Mouse (Mus musculus): ENCODE results near the gene E130116L18Rik.
"Not testable (repeated sequence)": the region's sequence is repeated elsewhere in the genome, so short reads cannot be mapped to it uniquely, and the experiment has no call there.

The E130116L18Rik gene

DNA sequence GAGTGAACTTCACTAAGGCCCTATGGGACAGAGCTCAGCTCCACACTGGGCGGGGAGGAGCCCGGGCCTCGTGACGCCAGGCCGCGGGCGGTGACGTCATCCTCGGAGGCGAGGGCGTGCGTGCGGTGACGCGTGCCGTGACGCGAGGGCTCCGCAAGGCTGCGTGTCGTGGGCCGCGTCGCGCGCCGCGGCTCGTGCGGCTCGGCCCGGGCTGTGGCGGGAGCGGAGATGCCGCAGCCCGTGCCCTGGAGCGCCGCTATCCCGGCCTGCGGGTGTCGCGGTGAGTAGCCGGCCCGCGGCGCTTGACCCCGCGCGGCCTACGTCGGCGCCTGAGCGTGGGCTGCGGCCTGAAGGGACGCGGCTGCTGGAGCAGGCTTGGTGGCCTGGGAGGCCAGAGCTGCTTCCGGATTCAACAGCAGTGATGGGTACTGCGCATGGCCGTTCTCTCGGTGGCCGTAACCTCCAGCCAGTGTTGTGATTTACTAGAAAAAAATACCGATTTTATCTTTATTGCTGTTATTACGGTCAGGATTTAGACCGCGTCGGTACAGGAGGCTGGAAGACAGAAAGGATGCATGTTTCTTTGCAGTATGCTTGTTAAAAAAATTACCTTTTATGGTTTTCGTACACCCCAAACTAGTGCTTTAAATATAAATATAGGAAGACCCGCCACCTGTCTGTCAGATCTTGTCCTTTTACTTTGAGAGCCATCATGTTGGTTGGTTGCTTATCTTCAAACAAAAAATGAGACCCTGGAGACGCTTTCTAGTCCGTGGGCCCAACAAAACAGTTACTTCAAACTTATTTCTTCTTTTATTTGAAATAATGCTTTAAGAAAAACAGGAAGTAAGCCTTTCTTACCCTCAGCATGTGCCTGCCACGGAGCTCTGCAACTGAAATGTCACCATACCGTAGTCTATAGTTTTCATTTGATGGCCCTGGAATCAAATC, at the start of gene E130116L18Rik:
TSS of gene E130116L18Rik (minus strand) at position 402 of the 951 bp plus-strand sequence.
- DNase-seq (ENCODE audit: extremely low spot score, low read depth, low spot score) = peak; percentile 63

DNA sequence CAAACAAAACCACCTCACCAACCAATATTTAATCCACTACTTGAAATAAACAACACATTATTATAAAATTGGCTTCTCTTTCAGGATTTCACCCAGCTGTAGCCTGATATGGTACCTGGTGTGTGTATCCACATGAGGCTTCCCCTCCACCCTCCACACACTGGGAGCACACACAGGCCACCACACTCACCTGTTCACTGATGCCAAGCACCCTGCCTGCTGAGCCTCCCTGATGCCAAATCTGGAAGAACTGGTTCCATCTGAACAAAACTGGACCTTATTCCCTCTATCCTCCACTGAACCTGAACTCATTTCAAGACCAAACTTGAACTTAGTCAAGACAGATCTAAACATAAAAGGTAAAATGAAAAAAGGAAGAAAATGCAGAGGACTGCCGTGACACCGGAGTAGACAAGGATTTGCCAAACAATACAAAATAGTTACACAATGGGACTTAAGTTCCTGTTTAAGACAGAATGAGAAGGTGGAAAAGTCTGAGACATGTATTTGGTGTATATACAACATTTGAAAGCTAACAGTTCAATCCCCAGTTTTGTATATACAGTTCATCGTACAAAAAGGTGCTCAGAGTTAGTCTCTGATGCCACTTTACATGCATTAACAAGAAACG, 45.4 kb upstream of the E130116L18Rik start:
- DNase-seq (ENCODE audit: extremely low spot score, low read depth, low spot score) = no peak

- DNase-seq (ENCODE audit: extremely low spot score, low read depth, low spot score) = no peak
Observed at GRCm38 (mm10) chr5:25262266-25262665, 39.3 kb upstream of the E130116L18Rik start.

DNA sequence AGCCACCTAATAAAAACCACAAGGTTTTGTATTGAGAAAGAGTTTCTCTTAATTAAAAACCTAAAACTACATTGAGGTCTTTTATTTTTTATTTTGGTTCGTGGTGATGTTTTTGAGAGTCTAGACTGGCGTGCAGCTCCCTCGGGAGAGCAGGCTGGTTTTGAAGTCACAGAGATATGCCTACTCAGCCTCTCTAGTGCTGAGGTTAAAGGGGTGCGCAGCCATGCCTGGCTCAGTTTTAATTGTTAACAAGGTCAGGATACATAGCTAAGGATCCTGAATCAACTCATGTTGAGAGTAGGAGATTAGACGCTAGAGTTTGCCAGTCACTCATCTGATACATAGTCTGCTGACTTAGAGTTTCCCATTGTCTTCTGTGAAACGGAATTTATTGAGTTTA, 38.5 kb upstream of the E130116L18Rik start:
- no peak for DNase-seq (ENCODE audit: extremely low spot score, low read depth, low spot score)

DNA sequence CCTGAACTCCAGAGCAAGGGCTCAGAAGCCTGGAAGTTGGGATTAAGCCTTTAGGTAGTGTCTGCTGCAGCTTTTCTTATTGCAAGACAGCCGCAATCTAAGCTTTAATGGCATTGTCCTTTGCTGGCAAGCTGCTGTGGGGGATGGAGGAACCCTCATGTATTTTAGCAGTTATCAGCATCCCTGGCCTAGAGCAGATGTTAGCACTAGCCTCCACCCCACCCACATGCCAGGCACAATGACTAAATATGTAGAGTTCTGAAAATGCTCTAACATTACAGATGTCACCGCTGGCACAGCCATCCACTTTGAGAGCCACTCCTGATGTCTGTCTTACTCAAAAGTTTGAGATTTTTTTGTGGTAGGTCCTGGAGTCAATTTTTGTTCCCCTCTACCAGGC, 33.7 kb upstream of the E130116L18Rik start:
- DNase-seq (ENCODE audit: extremely low spot score, low read depth, low spot score) = no peak

GRCm38 (mm10) chr5:25254491-25254890, 31.5 kb upstream of the E130116L18Rik start:
- DNase-seq (ENCODE audit: extremely low spot score, low read depth, low spot score) = no peak

GRCm38 (mm10) chr5:25252825-25253544, 30.0 kb upstream of the E130116L18Rik start:
- DNase-seq (ENCODE audit: extremely low spot score, low read depth, low spot score) = no peak

- no peak for DNase-seq (ENCODE audit: extremely low spot score, low read depth, low spot score)
Observed at GRCm38 (mm10) chr5:25252423-25252822, 29.5 kb upstream of the E130116L18Rik start.

- no peak for DNase-seq (ENCODE audit: extremely low spot score, low read depth, low spot score)
Observed at GRCm38 (mm10) chr5:25247036-25247435, 24.1 kb upstream of the E130116L18Rik start.

DNA sequence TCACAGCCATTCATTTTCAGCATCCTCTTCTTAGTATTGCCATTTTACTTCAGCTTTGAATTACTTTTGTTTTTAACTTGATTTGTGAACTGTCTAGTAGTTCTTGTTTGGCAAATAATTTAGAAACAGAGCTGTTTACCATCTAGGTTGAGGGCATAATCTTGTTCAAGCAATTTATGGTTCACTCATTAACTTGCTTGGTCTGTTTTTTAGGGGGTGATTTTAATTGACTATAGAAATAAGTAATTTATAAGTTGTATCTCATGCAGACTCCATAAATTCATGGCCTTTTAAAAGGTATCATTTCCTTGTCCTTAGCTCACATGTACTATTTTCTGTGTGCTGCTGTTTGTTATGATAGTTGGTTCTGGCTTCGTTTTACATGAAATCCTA, 23.5 kb upstream of the E130116L18Rik start:
- no peak for DNase-seq (ENCODE audit: extremely low spot score, low read depth, low spot score)

- no peak for DNase-seq (ENCODE audit: extremely low spot score, low read depth, low spot score)
Observed at GRCm38 (mm10) chr5:25245806-25246472, 23.0 kb upstream of the E130116L18Rik start.

DNA sequence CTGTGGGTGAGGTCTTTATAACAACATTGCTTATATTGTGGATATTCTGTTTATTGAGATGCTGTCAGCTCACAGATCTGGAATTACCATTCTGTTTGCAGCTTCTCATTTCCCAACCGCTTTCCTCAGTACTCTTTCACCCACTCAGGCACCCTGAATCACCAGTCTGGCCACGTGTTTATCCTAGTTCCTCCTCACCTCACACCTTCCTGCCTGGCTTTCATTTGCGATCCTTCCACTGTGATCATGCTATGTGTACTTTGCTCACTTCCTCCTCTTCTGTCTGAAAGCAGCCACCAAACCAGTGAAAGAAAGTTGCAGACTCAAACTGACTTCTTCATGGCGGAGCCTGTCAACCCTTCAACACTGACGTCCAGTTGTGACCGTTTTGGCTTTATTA, 20.1 kb upstream of the E130116L18Rik start:
- no peak for DNase-seq (ENCODE audit: extremely low spot score, low read depth, low spot score)

- not testable (repeated sequence) for DNase-seq (ENCODE audit: extremely low spot score, low read depth, low spot score)
Observed at GRCm38 (mm10) chr5:25224377-25224776, 1.4 kb upstream of the E130116L18Rik start.

DNA sequence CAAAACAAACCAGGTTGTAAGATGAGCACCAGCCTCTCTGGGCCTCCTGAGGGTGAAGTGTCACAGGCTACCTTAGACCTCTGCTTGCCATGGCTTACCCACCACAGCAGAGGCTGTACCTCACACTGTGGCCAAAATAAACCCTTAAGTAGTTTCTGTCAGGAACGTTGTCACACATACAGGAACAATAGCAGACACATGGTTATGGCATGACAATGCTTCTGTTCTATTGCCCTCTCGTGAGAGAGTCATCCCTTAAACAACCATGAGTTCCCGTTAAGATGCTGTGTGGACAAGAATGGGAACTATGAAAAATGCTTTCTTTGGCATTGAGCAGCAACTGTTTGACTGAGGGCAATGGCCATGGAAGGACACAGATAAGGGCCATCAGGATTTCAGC, 1.3 kb downstream of the E130116L18Rik start, which contains the start of gene Galnt11:
TSS of gene Galnt11 (plus strand) at position 301 of the 400 bp plus-strand sequence.
- no peak for DNase-seq (ENCODE audit: extremely low spot score, low read depth, low spot score)

DNA sequence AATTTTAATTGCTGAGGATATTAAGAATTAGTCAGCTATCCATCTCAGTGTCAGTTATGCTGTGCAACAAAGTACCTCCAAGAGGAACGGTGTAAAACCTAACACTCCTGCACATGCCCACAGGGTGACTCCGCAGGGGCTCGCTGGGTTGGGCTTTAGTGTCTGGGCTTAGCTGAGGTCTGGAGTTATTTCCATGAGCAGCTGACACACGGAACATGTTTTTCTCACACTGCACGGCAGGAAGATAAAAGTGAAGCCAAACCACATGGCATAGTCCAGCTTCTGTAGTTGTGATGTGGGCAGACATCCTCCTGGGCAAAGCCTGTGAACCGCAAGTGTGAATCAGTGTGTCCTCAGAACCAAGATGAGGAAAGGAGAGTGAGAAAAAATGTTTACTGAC, 7.9 kb downstream of the E130116L18Rik start:
- no peak for DNase-seq (ENCODE audit: extremely low spot score, low read depth, low spot score)

DNA sequence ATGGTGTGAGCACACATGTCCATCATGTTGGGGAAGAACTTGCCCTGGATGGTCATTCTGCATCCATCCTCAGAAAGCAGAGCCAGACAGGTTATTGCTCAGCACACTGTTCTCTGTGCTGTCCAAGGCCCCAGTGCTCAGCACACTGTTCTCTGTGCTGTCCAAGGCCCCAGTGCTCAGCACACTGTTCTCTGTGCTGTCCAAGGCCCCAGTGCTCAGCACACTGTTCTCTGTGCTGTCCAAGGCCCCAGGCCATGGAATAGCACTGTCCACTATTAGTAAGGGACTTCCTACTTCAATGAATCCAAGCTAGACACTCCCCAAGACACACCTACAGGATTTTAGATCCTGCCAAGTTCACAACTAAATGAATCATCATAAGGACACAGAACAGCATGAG, 9.7 kb downstream of the E130116L18Rik start:
- DNase-seq (ENCODE audit: extremely low spot score, low read depth, low spot score) = not testable (repeated sequence)

GRCm38 (mm10) chr5:25211872-25212271, 11.1 kb downstream of the E130116L18Rik start:
- DNase-seq (ENCODE audit: extremely low spot score, low read depth, low spot score) = no peak

- DNase-seq (ENCODE audit: extremely low spot score, low read depth, low spot score) = no peak
Observed at GRCm38 (mm10) chr5:25190521-25190920, 32.4 kb downstream of the E130116L18Rik start.

GRCm38 (mm10) chr5:25188802-25189201, 34.2 kb downstream of the E130116L18Rik start:
- no peak for DNase-seq (ENCODE audit: extremely low spot score, low read depth, low spot score)

DNA sequence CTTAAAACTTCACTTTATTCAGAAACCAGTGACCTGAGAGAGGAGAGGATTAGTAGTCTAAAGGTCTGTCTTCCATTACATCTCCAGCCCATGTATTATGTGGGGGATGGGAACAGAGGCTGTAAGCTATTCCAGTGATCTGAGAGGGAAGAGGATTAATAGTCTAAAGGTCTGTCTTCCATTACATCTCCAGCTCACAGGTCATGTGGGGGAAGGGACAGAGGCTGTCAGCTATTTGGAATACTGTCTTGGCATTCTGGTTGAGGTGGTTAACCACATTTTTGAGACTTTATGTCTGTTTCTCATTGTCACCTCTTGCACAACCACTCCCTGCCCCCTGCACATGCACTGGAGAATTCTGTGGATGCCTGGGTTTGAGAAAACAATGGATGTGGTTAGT, 35.2 kb downstream of the E130116L18Rik start:
- no peak for DNase-seq (ENCODE audit: extremely low spot score, low read depth, low spot score)

DNA sequence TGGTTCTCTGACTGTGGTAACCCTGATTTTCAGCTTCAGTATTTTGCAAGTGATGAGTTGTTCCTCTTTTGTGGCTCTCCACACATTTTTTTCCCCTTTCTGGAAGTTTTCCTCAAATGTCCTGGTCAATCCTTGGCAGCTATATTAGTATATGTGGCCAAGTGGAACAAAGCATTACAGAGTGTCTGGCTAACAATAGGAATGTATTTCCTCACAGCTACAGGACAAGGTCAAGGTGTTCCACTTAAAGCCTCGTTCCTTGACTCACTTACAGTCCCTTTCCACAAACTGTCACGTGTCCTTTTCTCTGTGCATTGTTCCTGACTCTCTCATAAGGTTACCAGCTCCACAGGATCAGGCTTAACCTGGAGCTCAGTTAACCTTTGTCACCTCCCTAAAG, 38.4 kb downstream of the E130116L18Rik start:
- no peak for DNase-seq (ENCODE audit: extremely low spot score, low read depth, low spot score)

All from hindlimb bud, embryonic 11.5 days (tissue).